Mouse (Mus musculus): ENCODE data around the gene Arhgef3.

The Arhgef3 gene

DNA sequence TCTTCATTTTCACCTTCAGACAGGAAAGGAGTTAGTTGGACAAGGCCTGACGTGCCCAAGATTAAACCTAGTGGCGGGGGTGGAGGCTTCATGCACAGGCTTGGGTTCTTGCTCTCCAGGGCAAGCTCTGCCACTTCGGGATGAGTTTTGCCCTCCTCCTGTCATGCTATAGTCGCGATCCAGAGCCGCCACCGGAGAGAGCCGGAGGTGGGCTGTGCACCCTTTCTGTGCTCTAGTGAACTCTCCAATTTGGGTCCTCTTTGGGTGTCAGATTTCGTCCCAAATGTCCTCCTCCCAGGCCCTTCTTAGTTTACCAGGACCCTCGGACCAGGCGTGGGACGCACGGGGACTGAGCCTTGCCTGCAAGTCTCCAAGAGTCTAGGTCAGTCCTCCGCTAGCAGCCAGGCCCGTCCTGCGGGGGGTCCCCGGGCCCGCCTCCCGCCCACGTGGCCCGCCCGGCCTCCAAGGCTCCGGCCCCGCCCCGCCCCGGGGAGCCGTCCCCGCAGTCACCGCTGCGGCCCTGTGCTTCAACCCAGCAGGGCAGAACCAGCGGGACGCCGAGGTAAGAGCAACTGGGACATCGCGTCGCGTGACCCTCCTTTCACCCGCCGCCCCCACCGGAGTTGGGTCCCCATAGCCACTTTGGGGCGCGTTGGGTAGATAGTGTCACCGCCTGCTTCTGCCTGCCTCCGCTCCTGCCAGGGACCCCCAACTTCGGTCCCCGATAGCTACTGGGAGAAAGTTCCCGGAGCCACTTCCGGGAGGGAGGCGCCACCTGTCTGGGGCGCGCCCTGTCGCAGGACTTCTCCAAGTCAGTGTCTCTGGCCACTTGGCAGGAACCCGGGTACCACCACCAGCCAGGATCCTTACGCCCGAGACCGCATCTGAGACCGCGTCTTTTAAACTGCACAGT, at the start of gene Arhgef3:
Gene Arhgef3, plus strand, starts transcription at position 538 of the 913 bp plus-strand sequence.
- DNase-seq: peak; percentile 84

DNA sequence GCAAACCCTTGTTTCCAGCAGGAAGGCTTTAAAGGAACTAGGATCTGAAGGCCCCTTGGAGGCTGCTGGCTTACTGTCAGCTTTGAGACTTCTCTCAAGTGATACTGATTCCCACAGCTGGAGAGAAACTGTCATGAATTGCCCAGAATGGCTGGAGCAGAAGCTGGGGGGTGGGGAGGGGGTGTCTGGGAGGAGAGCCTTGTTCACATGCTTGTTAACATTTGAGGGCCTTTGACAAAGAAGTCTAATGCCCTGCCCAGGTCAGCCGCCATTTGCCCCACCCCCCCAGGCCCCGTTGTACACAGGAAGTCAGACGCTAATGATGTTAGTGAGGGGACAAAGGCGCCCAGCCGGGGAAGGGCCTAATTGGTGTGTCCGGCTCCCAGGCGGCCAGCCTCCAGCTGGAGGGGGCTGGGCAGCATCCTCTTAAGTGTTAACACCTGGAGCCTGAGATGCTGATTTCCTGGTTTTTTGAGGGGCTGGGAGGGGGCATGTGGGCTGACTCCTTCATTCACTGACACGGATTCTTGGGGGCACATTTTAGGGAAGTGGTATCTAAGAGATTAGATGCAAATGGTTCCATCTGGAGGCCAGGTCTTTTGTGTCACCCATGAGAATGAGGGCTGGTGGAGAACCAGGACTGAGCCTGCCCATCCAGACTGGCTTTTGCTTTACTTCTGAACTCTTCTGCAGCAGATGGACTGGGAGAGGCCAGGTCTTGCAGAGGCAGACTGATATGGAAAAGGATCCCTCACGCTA, 48.3 kb upstream of the Arhgef3 start:
- DNase-seq: no peak

DNA sequence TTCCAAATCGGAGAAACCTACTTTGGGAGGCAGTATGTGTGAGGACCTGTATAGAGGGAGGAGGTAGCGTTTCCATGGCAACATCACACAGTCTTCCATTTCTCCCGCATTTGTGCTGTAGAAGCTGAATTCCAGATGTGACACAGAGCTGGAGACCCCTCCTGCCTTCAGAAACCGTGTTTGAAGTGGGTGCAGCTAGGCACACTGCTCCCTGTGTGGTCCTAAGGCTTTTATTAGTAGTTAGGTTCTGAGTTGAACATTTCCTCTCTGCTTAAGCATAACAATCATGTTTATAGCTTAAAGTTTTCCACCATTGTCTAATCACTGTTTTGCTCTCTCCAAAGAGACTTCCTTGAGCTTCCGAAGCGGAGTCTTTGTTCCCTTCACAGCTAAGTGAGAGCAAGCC, 46.8 kb upstream of the Arhgef3 start:
- DNase-seq: no peak

DNA sequence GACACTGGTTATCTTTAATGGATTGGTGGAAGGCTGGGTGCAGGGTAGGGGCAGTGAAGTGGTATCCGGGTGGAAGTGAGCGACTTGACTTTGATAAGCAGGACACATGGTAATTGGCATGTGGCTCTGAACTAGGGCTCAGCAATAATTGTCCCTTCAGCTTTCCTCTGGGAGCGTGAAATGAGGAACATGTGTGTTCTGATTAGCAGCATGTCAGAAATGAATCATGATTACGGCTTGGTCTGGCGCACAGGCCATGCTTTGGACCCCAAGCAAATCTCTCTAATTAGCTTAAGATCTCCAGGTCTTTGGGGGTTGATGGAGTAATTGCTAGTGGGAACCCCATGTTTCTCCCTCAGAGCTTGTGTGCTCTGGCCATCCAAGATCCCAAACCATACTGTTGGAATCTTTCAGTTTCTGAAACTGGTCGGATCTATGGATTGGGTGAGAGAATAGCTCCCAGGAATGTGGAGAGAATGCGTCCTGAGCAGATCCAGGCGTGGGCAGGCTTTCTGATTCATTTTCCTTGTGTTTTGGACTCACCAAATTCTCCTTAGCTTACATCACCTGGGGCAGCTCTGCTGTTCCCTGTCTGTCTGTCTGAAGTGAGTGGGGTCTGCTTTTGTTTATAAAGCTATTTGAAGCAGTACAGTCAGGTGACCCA, 45.1 kb upstream of the Arhgef3 start:
- no peak for DNase-seq

DNA sequence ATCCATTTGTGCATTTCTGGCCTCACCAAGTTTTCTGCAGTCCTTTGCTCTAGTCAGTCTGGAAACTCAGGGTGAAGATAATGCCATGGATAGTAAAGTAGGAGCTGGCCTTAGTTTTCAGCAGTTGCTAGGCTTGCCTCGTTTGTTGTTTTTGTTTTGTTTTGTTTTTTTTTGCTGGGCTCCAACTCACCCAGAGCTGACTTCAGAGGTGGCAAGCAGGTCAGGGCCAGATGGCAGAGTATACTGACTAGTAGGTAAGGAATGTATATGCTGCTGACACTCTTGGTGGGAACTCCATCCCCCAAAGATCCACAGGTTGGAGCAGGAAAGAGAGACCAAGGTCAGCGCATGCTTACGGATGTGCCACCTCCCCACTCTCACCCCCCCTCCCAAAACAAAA, 44.6 kb upstream of the Arhgef3 start:
- no peak for DNase-seq

DNA sequence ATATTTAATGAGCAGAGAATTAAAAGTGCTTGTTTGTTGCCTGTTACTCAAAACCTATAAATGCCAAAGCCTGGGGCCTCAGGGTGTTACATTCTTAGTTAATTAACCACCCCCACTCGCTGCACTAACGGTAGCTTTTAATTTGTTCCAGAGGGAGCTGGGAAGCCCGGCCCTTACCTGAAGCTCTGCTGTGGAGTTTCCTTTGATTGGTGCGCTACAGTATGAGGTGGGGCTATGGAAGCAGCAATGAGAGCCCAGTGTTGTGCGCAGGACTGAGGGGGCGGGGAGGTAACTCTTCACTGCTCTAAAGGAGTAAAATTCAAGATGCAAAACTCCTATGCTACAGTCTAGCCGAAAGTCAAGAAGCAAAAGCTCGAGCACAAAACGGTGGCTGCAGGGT, 43.9 kb upstream of the Arhgef3 start:
- DNase-seq: peak; percentile 64

DNA sequence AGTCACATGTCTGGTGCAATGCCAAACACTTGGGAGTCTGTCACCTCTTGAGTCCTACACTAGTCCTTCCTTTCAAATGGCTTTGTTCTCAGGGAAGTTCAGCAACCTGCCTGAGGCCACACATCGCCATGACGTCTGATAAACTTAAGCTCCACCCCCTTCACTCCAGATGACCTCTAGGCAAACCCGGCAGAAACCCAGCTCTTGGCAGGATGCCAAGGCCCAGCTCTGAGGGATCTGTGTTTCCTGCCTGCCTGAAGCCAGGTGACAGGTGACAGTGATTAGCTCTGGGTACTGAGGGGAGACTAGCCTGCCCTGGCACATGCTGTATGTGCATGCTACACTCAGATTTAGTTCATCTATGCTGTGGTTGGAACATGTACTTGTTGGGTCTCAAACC, 42.7 kb upstream of the Arhgef3 start:
- DNase-seq: peak; percentile 51

DNA sequence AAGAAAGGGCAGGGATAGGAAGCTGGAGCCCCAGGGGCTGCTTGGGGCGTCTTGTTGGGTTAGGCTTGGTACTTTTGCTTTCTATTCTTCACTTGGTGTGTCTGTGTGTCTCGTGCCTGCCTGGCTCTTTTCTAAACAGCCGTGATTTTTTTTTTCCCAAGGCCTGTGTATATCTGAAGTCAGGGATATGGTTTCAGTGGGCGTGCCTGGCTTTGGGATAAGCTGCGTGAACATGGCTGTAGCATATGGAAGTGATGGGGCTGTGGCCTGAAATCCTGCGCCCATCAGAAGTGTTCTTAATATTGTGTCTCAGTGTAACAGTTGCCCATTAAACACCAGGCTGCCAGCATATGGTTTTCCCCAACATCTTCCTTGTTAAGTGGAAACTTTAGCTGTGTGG, 39.6 kb upstream of the Arhgef3 start:
- no peak for DNase-seq

DNA sequence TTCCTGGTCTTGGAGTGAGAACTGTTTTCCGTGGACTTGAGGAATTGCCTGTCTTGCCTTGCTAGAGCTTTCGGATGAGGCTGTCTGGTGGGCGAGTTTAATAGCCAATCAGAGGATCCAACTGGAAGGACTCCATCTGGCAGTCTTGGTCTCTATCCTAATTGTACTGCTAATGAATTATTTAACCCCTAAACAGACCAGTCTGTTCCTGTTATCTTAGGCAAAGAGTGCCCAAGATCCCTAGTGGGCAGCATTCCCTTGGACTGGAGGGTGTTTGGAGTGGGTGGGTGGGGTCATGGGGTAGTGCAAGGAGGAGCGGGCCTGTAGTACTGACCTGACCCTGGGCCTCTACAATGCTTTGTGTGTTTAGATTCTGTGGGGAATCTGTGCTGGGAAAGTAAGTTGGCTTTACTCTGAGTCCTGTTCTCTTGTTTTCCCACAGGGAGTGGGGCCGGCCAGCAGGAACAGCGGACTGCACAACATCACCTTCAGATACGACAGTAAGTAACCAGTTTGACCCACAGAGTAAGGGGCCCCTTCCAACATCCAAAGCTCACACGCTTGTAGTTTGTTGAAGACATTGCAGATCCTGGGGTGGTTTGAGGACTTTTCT, 38.7 kb upstream of the Arhgef3 start:
- DNase-seq: no peak

DNA sequence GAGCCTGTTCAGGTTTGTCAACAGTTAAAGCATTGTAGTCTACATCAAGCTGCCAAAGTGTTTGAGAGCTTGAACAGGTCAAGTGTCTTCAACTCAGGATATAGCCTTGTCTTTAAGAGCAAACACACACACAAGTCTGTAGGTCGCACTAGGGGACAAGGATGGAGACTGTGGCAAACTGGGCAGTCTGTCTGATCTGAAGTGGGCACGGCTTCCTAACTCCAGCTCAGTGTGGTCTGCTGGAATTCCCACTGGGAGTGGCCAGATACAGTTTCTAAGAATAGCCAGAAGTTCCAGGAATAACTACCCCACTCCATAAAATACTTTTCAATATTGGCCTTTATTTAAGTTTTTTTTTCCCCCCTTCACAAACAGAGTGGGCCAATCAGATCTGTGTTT, 38.2 kb upstream of the Arhgef3 start:
- DNase-seq: no peak

DNA sequence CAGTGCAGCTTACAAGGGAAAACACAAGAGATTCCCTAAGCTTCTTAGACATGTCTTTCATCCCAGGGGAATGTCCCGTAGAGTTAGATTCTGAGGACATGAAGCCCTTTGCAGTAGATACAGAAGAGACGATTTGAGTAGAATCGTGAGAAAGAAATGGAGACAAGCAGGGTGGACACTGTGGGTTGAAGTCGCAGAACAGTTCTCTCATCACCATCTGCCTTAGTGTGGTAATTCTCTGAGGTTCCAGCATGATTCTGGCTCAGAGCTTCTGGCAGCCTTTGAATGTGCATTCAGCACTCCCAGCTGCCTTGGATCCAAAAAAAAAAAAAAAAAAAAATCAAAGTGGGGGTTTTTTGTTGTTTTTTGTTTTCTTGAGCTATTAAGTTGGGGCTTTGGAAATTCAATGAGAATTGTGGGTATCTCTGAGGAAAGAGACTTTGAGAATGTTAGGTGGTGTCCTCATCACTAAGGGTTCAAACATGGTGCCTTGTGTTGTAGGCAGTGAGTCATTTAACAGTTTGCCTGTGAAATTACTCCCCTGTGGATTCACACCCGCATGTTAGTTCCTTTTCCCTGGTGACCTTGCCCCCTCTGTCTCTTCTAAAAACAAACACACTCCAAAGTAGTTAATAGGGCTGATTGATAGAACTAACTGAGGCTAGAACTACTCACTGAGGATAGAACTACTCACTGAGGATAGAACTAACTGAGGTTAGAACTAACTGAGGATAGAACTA, 33.0 kb upstream of the Arhgef3 start:
- DNase-seq: no peak

DNA sequence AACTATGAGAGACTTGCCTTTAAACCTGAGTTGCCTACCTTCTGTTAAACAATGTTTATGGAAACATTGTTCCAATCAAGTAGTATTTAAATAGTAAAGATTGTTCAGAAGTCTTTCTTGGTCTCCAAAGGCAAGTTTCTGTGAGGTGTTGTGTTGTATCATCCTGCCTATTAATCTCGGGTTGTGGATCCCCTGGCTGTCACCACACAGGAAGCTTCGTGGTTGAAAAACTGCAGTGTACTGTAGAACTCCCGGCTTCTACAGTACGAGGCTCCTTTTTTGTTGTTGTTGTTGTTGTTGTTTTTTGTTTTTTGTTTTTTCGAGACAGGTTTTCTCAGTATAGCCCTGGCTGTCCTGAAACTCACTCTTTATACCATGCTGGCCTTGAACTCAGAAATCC, 29.2 kb upstream of the Arhgef3 start:
- no peak for DNase-seq

DNA sequence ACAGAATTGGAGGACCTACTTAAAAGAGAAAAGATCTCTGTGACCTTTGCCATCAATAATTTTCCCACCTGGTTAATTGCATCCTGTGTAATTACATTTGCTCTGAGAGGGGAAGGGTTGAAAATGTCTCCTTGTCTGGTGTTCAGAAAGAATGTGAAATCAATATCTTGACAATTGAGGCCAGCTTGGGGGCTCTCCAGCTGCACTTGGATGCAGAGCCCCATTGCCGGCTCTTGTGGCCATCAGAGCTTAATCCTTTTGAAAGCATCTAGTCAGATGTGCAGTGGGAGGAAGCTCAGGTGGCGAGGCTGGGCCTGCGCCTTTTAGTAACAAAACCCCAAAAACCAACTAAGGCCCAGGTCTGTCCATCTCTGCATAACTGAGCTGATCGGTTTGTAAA, 28.7 kb upstream of the Arhgef3 start:
- no peak for DNase-seq

DNA sequence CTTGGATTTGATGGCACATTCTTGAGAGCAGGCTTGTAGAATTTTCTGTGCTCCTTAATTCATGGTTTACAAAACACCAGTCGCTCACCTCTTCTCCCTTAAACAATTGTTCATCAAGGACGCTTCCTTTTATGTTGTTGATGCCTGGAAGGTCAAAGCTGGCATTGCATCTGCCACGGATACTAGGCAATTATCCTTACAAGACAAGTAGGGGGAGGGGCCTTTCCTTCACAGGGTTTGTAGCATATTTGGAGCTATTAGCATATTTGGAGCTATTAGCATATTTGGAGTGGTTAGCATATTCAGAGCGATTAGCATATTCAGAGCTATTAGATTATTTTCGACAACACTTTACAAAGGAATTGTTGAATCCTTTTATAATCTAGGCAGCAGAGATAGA, 20.5 kb upstream of the Arhgef3 start:
- DNase-seq: no peak

DNA sequence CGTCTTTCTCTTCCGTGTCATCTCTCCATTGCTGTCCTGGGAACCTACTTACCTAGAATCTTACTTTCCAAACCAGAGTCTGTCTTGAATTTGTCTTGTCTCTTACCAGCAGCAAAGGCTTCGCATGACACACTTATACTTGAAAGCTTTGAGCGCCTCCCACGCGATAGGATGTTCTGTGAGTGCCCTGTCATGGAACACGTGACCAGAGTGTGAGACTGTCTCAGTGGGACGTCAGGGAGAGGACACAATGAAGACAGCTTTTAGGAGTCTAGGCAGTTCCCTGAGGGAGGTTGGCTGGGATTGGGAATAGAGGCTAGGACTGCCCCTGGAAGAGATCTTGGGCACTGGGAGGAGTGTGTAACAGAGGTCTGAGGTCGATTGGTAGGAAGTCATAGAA, 18.6 kb upstream of the Arhgef3 start:
- DNase-seq: no peak

DNA sequence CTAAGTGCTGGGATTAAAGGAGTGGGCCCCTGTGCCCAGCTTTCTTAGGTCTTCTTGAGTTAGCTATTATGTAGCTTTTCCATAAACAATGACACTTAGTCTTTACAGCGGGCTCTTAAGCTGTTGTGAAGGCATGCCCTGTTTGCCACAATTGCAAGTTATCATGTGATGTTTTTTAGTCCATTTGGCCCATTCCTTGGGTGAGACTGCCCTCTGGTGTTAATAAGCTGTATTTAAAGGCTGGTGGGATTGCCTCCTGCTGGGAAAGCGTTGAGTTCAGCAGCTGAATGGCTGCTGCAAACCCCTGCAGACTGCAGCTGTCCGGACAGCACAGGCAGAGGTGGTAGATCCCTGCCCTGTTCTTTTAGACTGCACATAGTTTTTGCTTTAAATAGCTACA, 17.9 kb upstream of the Arhgef3 start:
- DNase-seq: peak; percentile 90

DNA sequence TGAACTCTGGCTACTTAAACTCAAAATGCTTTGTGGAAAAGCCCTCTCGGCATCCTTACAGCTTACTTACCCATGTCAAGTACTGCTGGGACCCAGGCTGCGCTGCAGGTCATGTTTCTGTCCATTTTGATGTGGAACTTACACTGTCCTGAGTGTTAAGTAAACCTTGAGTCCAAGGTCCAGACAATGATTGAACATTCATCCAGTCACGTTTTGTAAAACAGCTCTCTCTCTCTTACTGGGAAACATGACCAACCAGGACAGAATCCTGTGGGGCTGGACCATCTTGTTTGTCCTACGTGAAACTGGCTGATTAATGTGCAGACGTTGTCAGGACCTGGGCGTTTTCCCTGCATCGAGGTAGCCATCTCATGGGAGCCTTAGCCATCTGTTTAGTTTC, 13.0 kb upstream of the Arhgef3 start:
- DNase-seq: peak; percentile 82

DNA sequence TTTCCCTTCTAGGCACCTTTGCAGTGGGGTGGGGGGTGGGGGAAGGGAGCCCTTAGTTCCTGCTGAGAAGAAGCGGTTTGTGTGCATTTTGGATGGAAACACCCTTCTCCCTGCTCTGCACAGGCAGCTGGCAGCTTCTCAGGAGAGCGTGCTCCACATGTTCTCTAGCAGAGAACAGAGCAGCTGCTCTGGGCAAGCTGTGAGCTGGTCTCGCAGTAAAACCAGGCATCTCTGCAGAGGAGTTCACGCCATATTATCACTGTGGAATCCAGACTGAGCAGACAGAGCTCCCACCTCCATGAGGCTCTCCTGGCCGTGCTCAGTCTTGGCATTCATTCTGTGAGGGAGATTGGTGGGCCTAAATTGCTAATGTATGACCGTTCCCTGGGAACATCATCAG, 12.0 kb upstream of the Arhgef3 start:
- DNase-seq: no peak

DNA sequence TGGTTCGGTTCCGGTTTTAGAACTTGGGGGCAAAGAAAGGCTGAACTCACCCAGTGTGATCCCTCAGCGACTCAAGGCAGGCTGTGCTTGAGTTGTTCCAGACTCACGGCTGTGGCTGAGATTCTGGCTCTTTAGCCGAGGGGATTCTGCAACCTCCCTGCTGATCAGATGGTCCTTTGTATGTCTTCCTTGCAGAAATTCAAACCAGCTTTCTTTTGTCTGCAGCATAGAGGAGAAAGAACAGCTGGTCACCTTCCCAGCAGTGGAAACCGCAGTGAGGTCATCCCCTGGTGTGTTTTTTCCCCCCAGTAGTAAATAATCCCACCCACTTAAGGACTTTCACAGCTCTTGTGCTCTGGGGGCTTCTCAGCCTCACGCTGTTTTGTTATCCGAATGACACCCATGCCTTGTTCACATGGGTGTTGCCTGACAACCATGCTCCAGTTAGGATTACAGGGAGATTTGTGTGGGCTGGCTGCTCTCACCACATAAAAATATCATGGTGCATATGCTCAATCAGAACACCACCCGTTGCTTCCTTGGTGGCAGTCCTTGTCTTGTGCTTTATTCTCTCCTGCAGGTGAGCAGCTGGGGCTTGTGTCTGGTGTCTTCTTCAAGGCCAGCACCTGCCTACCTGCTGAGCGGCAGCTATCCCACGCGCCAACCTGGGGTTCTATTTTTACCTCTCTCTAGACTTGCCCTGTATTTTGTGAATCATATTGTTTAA, 8.8 kb upstream of the Arhgef3 start:
- no peak for DNase-seq

DNA sequence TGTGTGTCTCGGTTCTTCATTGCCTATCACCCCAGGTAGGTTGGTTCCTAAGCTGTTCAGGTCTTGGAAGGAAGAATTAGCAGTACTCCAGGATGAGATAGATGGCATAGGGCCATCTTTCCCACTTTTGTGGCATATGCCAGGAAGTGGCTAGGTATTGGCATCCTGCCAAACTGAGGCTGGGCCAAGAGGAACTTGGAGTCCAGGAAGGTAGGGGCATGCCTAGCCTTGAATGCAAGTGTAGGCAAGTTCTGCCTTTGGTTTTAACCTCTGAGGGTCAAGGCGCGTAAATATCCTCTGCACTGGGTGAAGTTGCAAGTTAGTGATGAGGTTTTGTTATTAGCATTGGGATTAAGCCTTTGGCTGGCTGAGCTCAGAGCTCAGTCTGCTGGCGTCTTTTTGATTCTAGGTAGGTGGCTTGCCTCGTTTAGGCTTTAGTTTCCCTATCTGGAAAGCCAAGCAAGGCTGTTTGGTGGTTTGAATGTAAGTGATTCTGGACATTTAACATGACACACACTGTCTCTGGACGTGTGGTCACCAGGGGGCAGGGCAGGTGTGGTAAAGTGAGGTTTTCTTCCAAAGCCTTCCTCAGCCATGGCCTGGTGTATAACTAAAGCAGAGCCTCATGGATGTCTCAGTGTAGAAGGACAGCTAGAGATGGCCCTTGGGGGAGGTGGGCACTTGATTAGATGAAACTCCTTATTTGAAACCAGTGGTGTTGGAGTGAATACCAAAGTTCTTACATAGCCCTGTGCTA, 5.8 kb upstream of the Arhgef3 start:
- peak; percentile 74 for DNase-seq

DNA sequence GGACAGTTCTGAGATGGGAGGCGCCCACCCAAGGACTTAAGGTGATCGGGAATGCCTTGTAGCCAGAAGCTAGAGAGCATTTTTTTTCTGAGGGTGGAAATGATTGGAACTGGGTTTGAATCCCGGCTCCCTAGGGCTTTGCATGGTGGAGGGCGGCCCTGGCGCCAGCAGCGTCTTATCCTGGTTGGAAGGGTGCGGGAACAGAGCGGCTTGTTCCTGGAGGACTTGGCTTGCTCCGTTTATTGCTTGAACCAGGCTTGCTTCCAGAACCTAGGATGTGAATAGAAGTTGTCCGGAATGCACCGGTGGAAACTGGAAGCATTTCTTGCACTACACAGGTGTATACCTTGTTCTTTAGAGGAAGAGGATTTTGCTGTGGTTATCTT, 569 bp downstream of the Arhgef3 start:
- peak; percentile 56 for DNase-seq

Measured in kidney, adult 9 months (tissue).